Mouse (Mus musculus) cortical plate, adult 2 months (tissue): ENCODE measurements at regions not wholly inside any gene's neighbourhood (a gene's known extent, or its start where the extent isn't known, plus 50 kb on each side); places are given as distances from the start of the nearest gene placed in this dataset.

Experiments
- CTCF ChIP-seq: fragments of 200-500 bp; IDR thresholded peaks from 2 replicates; pipeline ENCODE4 v1.5.1; 2011; ENCODE audit warnings: mild to moderate bottlenecking, control low read depth, low read length; ENCODE audit not compliant: insufficient read depth; ENCODE audit errors: extremely low read depth
- POLR2A ChIP-seq: fragments of 200-500 bp; IDR thresholded peaks from 2 replicates; pipeline ENCODE4 v1.6.1; 2011; ENCODE audit warnings: mild to moderate bottlenecking, low read length, control low read depth; ENCODE audit not compliant: insufficient read depth; ENCODE audit errors: extremely low read depth

- TF ChIP-seq POLR2A: no peak
- TF ChIP-seq CTCF: no peak
Observed at GRCm38 (mm10) chr12:45614074-45614473, 539.6 kb upstream of the Stxbp6 start.
